Mouse (Mus musculus): ENCODE results near the gene Olfr582.

The Olfr582 gene

GRCm38 (mm10) chr7:103037724-103038123 lies at the start of gene Olfr582:
Olfr582 (plus strand) TSS chr7:103038024.
- no peak for DNase-seq (ENCODE audit: extremely low spot score)

GRCm38 (mm10) chr7:102989224-102989623 lies 48.6 kb upstream of the Olfr582 start, which contains the start of gene Olfr578:
Olfr578 (minus strand) TSS chr7:102989324.
- DNase-seq (ENCODE audit: extremely low spot score), result no peak

GRCm38 (mm10) chr7:103051000-103051399 lies 13.2 kb downstream of the Olfr582 start, which contains the start of gene Olfr583:
Olfr583 (plus strand) TSS chr7:103051300.
- no peak for DNase-seq (ENCODE audit: extremely low spot score)

- no peak for DNase-seq (ENCODE audit: extremely low spot score)
These were observed 43.8 kb downstream of the Olfr582 start, which contains the start of gene Olfr584 for GRCm38 (mm10) chr7:103081585-103081984. Olfr584 (plus strand) TSS chr7:103081885.

Measured in embryo, embryonic 9.5 days (tissue).